Mouse (Mus musculus): ENCODE results near the gene Cdk5rap2. TPM values are rescaled to one million over a fixed set of nuclear protein-coding genes. Genes with fewer than 3 reads are reported as not detected.

Cdk5rap2 gene
- polyA plus RNA-seq, 1 experiment from 2014 or later: 3.4 TPM

DNA sequence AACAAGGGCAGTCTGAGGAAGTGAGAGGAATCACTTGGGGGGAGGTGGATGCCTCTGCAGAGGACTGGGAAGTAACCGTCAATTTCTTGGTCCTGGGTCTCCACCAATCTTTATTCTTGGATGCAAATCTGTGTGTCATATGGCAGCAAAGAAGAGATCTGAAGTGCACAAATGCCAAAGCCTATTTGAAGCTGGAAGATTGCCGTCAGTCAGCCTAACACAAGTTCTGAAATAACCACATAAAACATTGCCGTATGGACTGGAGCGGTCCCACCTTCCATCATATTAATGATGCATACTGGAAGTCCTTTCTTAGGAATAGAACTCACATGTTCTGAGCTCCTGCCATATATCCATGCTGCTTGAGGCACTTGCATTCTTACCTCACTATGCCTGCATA lies 131.4 kb downstream of the Cdk5rap2 start:
- WGBS (ENCODE audit: insufficient replicate concordance): 89% methylated on average over 4 of the region's 4 CpGs
- Histone ChIP-seq H3K9ac (replicated peaks) (no peak overlapping the region), H3K36me3 (replicated peaks; ENCODE audit: insufficient read depth, low read length) (peaks cover 7% of the 10 kb centered on the region), H3K4me1 (ENCODE audit: insufficient read depth) (no peaks in the 10 kb centered on the region), H3K27me3 (ENCODE audit: insufficient read depth, low read length) (no peaks in the 10 kb centered on the region), H3K4me2 (ENCODE audit: low read depth, low read length) (no peak overlapping the region), H3K4me3 (ENCODE audit: low read depth, low read length) (no peak overlapping the region), H3K27ac (ENCODE audit: low read depth) (no peak overlapping the region), H3K9me3 (ENCODE audit: low read length) (no peaks in the 10 kb centered on the region)
- DNase-seq: no peak
- no peak for ATAC-seq
- TF ChIP-seq EP300 (IDR thresholded peaks at IDR 0.05; ENCODE audit: low read depth): no peak
- TF ChIP-seq CTCF (IDR thresholded peaks at IDR 0.05; ENCODE audit: low read depth): no peak

DNA sequence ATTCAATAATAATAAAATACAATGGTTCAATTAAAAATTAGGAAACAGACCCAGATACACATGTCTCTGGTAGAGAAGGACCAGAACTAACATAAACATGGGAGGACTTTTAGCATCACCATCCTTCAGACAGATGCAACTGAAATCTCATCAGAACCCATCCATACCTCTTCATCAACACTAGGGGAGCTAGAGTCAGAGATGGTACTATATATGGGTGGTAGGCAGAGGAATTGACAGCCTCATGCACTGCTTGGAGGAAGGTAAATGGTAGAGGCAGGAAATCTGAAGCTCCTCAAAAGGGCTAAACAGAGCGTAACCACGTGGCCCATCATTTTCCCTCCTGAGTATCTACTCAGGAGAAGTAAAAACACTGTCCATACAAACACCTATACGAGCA lies 132.2 kb downstream of the Cdk5rap2 start:
- H3K4me2 ChIP-seq (ENCODE audit: low read depth, low read length): no peak overlapping the region
- peaks cover 5% of the 10 kb centered on the region for H3K36me3 ChIP-seq (replicated peaks; ENCODE audit: insufficient read depth, low read length)
- no peak overlapping the region for H3K27ac ChIP-seq (ENCODE audit: low read depth)
- H3K4me3 ChIP-seq (ENCODE audit: low read depth, low read length): no peak overlapping the region
- H3K9ac ChIP-seq (replicated peaks): no peak overlapping the region
- no peak for DNase-seq
- ATAC-seq: no peak
- 90% methylated on average over 3 of the region's 3 CpGs for WGBS (ENCODE audit: insufficient replicate concordance)
- no peaks in the 10 kb centered on the region for H3K4me1 ChIP-seq (ENCODE audit: insufficient read depth)
- no peaks in the 10 kb centered on the region for H3K9me3 ChIP-seq (ENCODE audit: low read length)
- TF ChIP-seq CTCF (IDR thresholded peaks at IDR 0.05; ENCODE audit: low read depth) (0 out of 2 replicates have a peak, but pooled peaks have one; percentile 13), EP300 (IDR thresholded peaks at IDR 0.05; ENCODE audit: low read depth) (no peak)
- H3K27me3 ChIP-seq (ENCODE audit: insufficient read depth, low read length): no peaks in the 10 kb centered on the region

DNA sequence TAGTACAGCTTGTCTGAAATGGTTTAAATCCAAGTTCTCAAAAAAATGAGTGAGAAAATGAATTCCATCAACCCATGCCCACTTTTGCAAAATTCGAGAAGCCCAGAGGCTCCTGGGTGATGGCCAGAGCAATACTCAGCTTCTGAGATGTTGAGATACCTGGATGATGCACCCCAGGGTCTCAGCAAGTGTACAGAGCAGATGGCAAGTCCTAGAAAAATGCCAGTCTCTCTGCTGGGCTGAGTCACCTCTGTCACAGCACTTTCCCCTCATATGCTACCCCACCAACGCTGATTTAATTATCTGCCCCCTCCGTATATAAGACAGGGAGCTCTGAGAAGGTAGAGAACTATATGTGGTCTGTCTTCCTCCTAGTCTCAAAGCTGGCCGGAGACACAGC lies 137.3 kb downstream of the Cdk5rap2 start:
- no peaks in the 10 kb centered on the region for H3K9me3 ChIP-seq (ENCODE audit: low read length)
- H3K36me3 ChIP-seq (replicated peaks; ENCODE audit: insufficient read depth, low read length): 0 out of 2 replicates have a peak, but pooled peaks cover 2% of the 10 kb centered on the region
- H3K4me2 ChIP-seq (ENCODE audit: low read depth, low read length): no peak overlapping the region
- no peak overlapping the region for H3K4me3 ChIP-seq (ENCODE audit: low read depth, low read length)
- no peaks in the 10 kb centered on the region for H3K27me3 ChIP-seq (ENCODE audit: insufficient read depth, low read length)
- TF ChIP-seq EP300 (IDR thresholded peaks at IDR 0.05; ENCODE audit: low read depth) (no peak), CTCF (IDR thresholded peaks at IDR 0.05; ENCODE audit: low read depth) (no peak)
- ATAC-seq (no peak), DNase-seq (no peak)
- whole genome bisulfite sequencing (ENCODE audit: insufficient replicate concordance): 85% methylated on average over 4 of the region's 4 CpGs
- no peak overlapping the region for H3K9ac ChIP-seq (replicated peaks)
- H3K4me1 ChIP-seq (ENCODE audit: insufficient read depth): no peaks in the 10 kb centered on the region
- H3K27ac ChIP-seq (ENCODE audit: low read depth): no peak overlapping the region

DNA sequence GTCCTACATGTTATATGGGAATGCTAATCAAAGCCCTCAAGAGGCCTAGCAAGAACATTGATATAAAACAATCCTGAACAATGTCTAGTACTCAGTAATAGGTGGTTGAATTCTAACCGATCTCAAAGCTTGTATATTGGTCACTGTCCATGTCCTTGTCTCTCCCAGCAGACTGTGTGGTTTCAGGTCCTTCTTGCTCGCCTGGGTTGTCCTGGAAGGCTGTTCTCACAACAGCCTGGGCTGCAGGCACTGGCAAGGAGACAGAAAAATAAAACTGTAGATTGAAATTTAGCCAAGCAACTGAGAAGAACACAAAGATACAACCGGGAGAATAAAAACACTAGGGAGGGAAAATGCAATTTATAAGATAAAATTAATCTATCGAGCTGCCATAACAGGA lies 137.7 kb downstream of the Cdk5rap2 start:
- 88% methylated on average over 4 of the region's 4 CpGs for WGBS (ENCODE audit: insufficient replicate concordance)
- ATAC-seq: no peak
- TF ChIP-seq EP300 (IDR thresholded peaks at IDR 0.05; ENCODE audit: low read depth) (no peak), CTCF (IDR thresholded peaks at IDR 0.05; ENCODE audit: low read depth) (no peak)

DNA sequence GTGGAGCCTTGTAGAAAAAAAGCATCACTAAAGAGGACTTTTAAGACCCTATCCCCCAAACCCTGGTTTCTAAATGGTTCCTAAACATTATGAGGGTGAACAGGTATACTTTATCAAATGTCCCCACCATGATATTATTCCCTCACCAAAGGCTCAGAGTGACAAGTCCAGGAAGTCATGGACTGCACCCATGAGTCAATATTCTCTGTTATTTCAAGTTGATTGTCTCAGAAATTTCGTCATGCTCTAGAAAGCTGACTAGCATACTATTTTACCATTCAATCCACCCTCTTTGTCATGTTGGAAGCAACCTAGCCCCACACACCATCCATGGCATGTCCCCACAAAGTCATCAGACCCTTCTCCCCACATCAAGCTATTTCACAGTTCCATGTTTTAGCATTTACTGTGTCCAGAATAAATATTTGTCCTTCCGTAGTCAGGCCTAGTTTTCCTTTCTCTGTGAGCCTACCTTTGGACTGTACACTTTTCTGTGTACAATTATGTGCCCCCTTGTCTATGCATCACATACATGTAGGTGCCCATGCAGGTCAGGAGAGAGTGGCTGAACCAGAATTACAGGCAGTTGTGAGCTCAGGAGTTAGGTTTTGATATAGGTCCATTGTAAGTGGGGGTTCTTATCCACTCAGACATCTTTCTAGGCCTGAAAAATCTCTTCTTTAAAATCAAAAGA lies 142.9 kb downstream of the Cdk5rap2 start:
- Histone ChIP-seq H3K4me2 (ENCODE audit: low read depth, low read length) (no peak overlapping the region), H3K27me3 (ENCODE audit: insufficient read depth, low read length) (no peaks in the 10 kb centered on the region), H3K9me3 (ENCODE audit: low read length) (no peaks in the 10 kb centered on the region), H3K9ac (replicated peaks) (no peak overlapping the region), H3K36me3 (replicated peaks; ENCODE audit: insufficient read depth, low read length) (peaks cover 11% of the 10 kb centered on the region), H3K4me3 (ENCODE audit: low read depth, low read length) (no peak overlapping the region), H3K27ac (ENCODE audit: low read depth) (peak overlapping the region; percentile 44; the same call in 1 of the 2 replicates), H3K4me1 (ENCODE audit: insufficient read depth) (peaks cover 7% of the 10 kb centered on the region; the same call in 1 of the 2 replicates)
- DNase-seq (no peak), ATAC-seq (peak; percentile 59)
- TF ChIP-seq CTCF (IDR thresholded peaks at IDR 0.05; ENCODE audit: low read depth) (no peak), EP300 (IDR thresholded peaks at IDR 0.05; ENCODE audit: low read depth) (no peak)
- WGBS (ENCODE audit: insufficient replicate concordance): 67% methylated on average over 2 of the region's 2 CpGs

More for the DNA sequence above, 137.7 kb downstream of the Cdk5rap2 start:
- Histone ChIP-seq H3K9me3 (ENCODE audit: low read length) (no peaks in the 10 kb centered on the region), H3K36me3 (replicated peaks; ENCODE audit: insufficient read depth, low read length) (0 out of 2 replicates have a peak, but pooled peaks cover 2% of the 10 kb centered on the region), H3K4me2 (ENCODE audit: low read depth, low read length) (no peak overlapping the region), H3K27ac (ENCODE audit: low read depth) (no peak overlapping the region), H3K9ac (replicated peaks) (no peak overlapping the region), H3K4me1 (ENCODE audit: insufficient read depth) (no peaks in the 10 kb centered on the region), H3K4me3 (ENCODE audit: low read depth, low read length) (no peak overlapping the region), H3K27me3 (ENCODE audit: insufficient read depth, low read length) (no peaks in the 10 kb centered on the region)
- no peak for DNase-seq

DNA sequence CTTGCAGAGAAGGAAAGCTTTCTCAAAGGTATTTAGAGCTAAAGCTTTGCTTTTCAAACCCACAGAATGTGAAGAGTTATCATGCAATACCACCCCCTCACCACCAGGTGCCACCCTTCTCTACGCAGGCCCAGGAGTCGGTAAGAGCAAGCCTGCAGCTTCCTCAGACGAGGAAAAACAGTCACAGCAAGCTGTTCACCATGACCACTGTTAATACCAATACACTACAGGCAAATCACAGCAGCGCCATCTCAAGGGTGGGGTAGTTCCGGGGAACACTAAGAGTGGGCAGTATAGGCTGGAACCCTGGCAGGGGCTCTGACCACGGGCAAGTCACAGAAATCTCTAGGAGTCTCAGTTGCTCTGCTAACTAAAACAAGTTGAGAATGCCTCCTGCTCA lies 145.0 kb downstream of the Cdk5rap2 start:
- ATAC-seq: peak; percentile 62; the same call in 1 of the 2 replicates
- H3K27me3 ChIP-seq (ENCODE audit: insufficient read depth, low read length): no peaks in the 10 kb centered on the region

More for the DNA sequence above, 145.0 kb downstream of the Cdk5rap2 start:
- 61% methylated on average over 6 of the region's 6 CpGs for WGBS (ENCODE audit: insufficient replicate concordance)
- no peak overlapping the region for H3K9ac ChIP-seq (replicated peaks)
- H3K36me3 ChIP-seq (replicated peaks; ENCODE audit: insufficient read depth, low read length): peaks cover 9% of the 10 kb centered on the region
- H3K4me2 ChIP-seq (ENCODE audit: low read depth, low read length): no peak overlapping the region
- H3K4me1 ChIP-seq (ENCODE audit: insufficient read depth): peaks cover 7% of the 10 kb centered on the region; the same call in 1 of the 2 replicates
- H3K27ac ChIP-seq (ENCODE audit: low read depth): no peak overlapping the region
- peak; percentile 92 for TF ChIP-seq CTCF (IDR thresholded peaks at IDR 0.05; ENCODE audit: low read depth)
- TF ChIP-seq EP300 (IDR thresholded peaks at IDR 0.05; ENCODE audit: low read depth): no peak
- H3K9me3 ChIP-seq (ENCODE audit: low read length): no peaks in the 10 kb centered on the region
- no peak overlapping the region for H3K4me3 ChIP-seq (ENCODE audit: low read depth, low read length)
- peak; percentile 57 for DNase-seq

Data from liver, postnatal 0 days (tissue).